Mouse (Mus musculus) forebrain, embryonic 11.5 days (tissue): ENCODE results near the gene Olfr804. TPM values are rescaled to one million over a fixed set of nuclear protein-coding genes. Genes with fewer than 3 reads are reported as not detected.

Source experiments
- microRNA-seq: library from miRNA; unstranded; fragments of <30 nt; microRNA quantifications from one replicate; pipeline ENCODE4, GENCODE M21; 2016; ENCODE audit not compliant: insufficient number of aligned reads
- polyA plus RNA-seq: library from polyadenylated mRNA; unstranded; fragments of >200 nt; fragmentation: Nextera tagmentation; extraction: Ambion mirVana; gene quantifications from 2 replicates; pipeline ENCODE4 v1.2.1, GENCODE M21; 2014

The Olfr804 gene
- polyA plus RNA-seq, 1 experiment from 2014 or later, result not detected

Small RNA genes within 50 kb of the gene (microRNA-seq; reads per million reads assigned to microRNA genes)
- gene Gm24485, result not detected

Other genes with a start within 250 kb of the Olfr804 start
- not detected in 2 replicates for gene Olfr787, start 241.3 kb upstream of the Olfr804 start, polyA plus RNA-seq
- gene Olfr788, start 232.2 kb upstream of the Olfr804 start, polyA plus RNA-seq, result not detected in 2 replicates
- not detected in 2 replicates for gene Olfr789, start 218.5 kb upstream of the Olfr804 start, polyA plus RNA-seq
- gene Olfr790, start 204.7 kb upstream of the Olfr804 start, polyA plus RNA-seq, result not detected in 2 replicates
- not detected in 2 replicates for gene Olfr791, start 181.4 kb upstream of the Olfr804 start, polyA plus RNA-seq
- gene Olfr792, start 164.0 kb upstream of the Olfr804 start, polyA plus RNA-seq, result not detected in 2 replicates
- gene Olfr794, start 135.6 kb upstream of the Olfr804 start, polyA plus RNA-seq, result not detected in 2 replicates
- gene Olfr796, start 90.6 kb upstream of the Olfr804 start, polyA plus RNA-seq, result not detected in 2 replicates
- gene Olfr798, start 75.3 kb upstream of the Olfr804 start, polyA plus RNA-seq, result not detected in 2 replicates
- not detected in 2 replicates for gene Olfr799, start 65.7 kb upstream of the Olfr804 start, polyA plus RNA-seq
- not detected in 2 replicates for gene Olfr800, start 45.5 kb upstream of the Olfr804 start, polyA plus RNA-seq
- gene Olfr801, start 29.3 kb upstream of the Olfr804 start, polyA plus RNA-seq, result not detected in 2 replicates
- not detected in 2 replicates for gene Olfr802, start 15.0 kb upstream of the Olfr804 start, polyA plus RNA-seq
- gene Olfr803, start 8.9 kb upstream of the Olfr804 start, polyA plus RNA-seq, result not detected in 2 replicates
- gene Olfr805, start 26.2 kb downstream of the Olfr804 start, polyA plus RNA-seq, result not detected in 2 replicates
- gene Olfr806, start 38.7 kb downstream of the Olfr804 start, polyA plus RNA-seq, result not detected in 2 replicates
- not detected in 2 replicates for gene Olfr807, start 54.6 kb downstream of the Olfr804 start, polyA plus RNA-seq
- gene Olfr808, start 62.3 kb downstream of the Olfr804 start, polyA plus RNA-seq, result not detected in 2 replicates
- gene Olfr809, start 71.4 kb downstream of the Olfr804 start, polyA plus RNA-seq, result not detected in 2 replicates
- not detected in 2 replicates for gene Olfr810, start 91.7 kb downstream of the Olfr804 start, polyA plus RNA-seq
- not detected in 2 replicates for gene Olfr811, start 101.2 kb downstream of the Olfr804 start, polyA plus RNA-seq
- gene Olfr812, start 142.9 kb downstream of the Olfr804 start, polyA plus RNA-seq, result not detected in 2 replicates
- gene Olfr813, start 152.2 kb downstream of the Olfr804 start, polyA plus RNA-seq, result not detected in 2 replicates
- not detected in 2 replicates for gene Olfr814, start 176.6 kb downstream of the Olfr804 start, polyA plus RNA-seq
- gene Olfr815, start 202.7 kb downstream of the Olfr804 start, polyA plus RNA-seq, result not detected in 2 replicates
- gene Olfr816, start 212.4 kb downstream of the Olfr804 start, polyA plus RNA-seq, result not detected in 2 replicates
- not detected in 2 replicates for gene Olfr818, start 245.9 kb downstream of the Olfr804 start, polyA plus RNA-seq